In the genomic region with DNA sequence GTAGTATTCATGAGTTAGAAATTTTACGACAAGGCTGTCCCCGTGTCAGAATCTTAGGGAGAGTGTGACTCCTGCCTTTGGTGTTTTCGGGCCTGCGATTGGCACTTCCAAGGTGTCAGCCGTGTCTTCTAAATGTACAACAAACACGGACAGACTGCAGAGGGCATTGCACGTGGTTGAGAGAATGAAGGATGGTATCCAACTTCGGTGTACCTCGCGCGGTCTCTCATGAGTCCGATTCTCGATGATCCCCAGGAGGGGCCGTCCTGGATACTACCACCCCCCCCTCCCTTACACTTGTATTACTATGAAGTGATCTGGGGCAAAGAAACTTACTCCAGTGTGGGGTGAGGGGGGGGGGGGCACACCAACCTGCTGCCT, we compare ENCODE assay signal across 7 mouse cellular contexts. TPM values are rescaled to one million over a fixed set of nuclear protein-coding genes. Genes with fewer than 3 reads are reported as not detected.
DNase-seq lines count a peak whose midpoint lies in the region; ATAC-seq and TF ChIP-seq lines count a peak whose summit lies in the region.

No protein-coding gene starts in this region.

- ATAC-seq in heart, embryonic 15.5 days (replicated peaks; ENCODE audit: insufficient number of reproducible peaks, insufficient read depth, low FRiP score, low read depth) = peak; percentile 19; the same call in 1 of the 2 replicates
- ATAC-seq in limb, embryonic 14.5 days (ENCODE audit: low FRiP score, low read depth) = peak; percentile 35

- DNase-seq in testis, postnatal 10 days (ENCODE audit: low spot score) = no peak
- DNase-seq in c-Kit-positive CD71-positive TER-119-positive erythroid progenitor cells, embryonic 14.5 days (ENCODE audit: low spot score) = peak; percentile 45
- DNase-seq in limb, embryonic 14.5 days (ENCODE audit: low spot score) = no peak
- peak; percentile 48 for DNase-seq in retina, embryonic 14.5 days (ENCODE audit: low spot score)
- DNase-seq in layer of hippocampus, postnatal 25 days (ENCODE audit: extremely low spot score in 1 of 2, low spot score in 1 of 2) = no peak

- H3K4me2 ChIP-seq in heart, embryonic 15.5 days = peak overlapping the region; percentile 92
- H3K4me2 ChIP-seq in limb, embryonic 14.5 days (replicated peaks; ENCODE audit: low read depth, low read length, severe bottlenecking) = peak overlapping the region; percentile 90

- peak overlapping the region; percentile 63 for H3K27ac ChIP-seq in testis, adult 2 months (ENCODE audit: control insufficient read depth, insufficient read depth, low read depth, low read length)
- peak overlapping the region; percentile 86 for H3K27ac ChIP-seq in heart, embryonic 15.5 days
- no peak overlapping the region for H3K27ac ChIP-seq in limb, embryonic 14.5 days (replicated peaks; ENCODE audit: low read depth, low read length)

- no peak for TF ChIP-seq CTCF in testis, adult 2 months (IDR thresholded peaks at IDR 0.05; ENCODE audit: control insufficient read depth, insufficient read depth, insufficient replicate concordance, low read depth, low read length)

- no peaks in the 10 kb centered on the region for H3K9me3 ChIP-seq in heart, embryonic 15.5 days (replicated peaks)
- H3K9me3 ChIP-seq in limb, embryonic 14.5 days (ENCODE audit: control insufficient read depth, low read length) = no peaks in the 10 kb centered on the region

- no peaks in the 10 kb centered on the region for H3K36me3 ChIP-seq in testis, adult 2 months (ENCODE audit: control insufficient read depth, insufficient read depth, low read length)
- peaks cover 10% of the 10 kb centered on the region; the same call in 1 of the 2 replicates for H3K36me3 ChIP-seq in heart, embryonic 15.5 days
- peaks cover 10% of the 10 kb centered on the region; the same call in 1 of the 2 replicates for H3K36me3 ChIP-seq in limb, embryonic 14.5 days (ENCODE audit: control insufficient read depth, insufficient read depth, low read length)

- WGBS in heart, embryonic 15.5 days = 1% methylated on average over 14 of the region's 14 CpGs
- WGBS in limb, embryonic 14.5 days = 3% methylated on average over 14 of the region's 14 CpGs

- no peaks in the 10 kb centered on the region for H3K27me3 ChIP-seq in testis, adult 2 months (ENCODE audit: control insufficient read depth, insufficient read depth, low read length)
- H3K27me3 ChIP-seq in heart, embryonic 15.5 days = no peaks in the 10 kb centered on the region
- no peaks in the 10 kb centered on the region for H3K27me3 ChIP-seq in limb, embryonic 14.5 days (ENCODE audit: control insufficient read depth, insufficient read depth, low read length)

- H3K9ac ChIP-seq in heart, embryonic 15.5 days = peak overlapping the region; percentile 92
- H3K9ac ChIP-seq in limb, embryonic 14.5 days (ENCODE audit: low read depth, low read length, severe bottlenecking) = peak overlapping the region; percentile 86

- no peak for TF ChIP-seq POLR2A in testis, adult 2 months (IDR thresholded peaks at IDR 0.05; ENCODE audit: control insufficient read depth, low read depth, low read length)
- no peak for TF ChIP-seq POLR2A in limb, embryonic 14.5 days (IDR thresholded peaks at IDR 0.05; ENCODE audit: borderline replicate concordance, extremely low read depth, insufficient read depth, insufficient read length)

- peaks cover 13% of the 10 kb centered on the region for H3K4me1 ChIP-seq in testis, adult 2 months (ENCODE audit: control insufficient read depth, insufficient read depth, low read length)
- H3K4me1 ChIP-seq in heart, embryonic 15.5 days (replicated peaks) = peaks cover 19% of the 10 kb centered on the region
- peaks cover 12% of the 10 kb centered on the region; the same call in 1 of the 2 replicates for H3K4me1 ChIP-seq in limb, embryonic 14.5 days (ENCODE audit: control insufficient read depth, insufficient read depth, low read length)

- H3K4me3 ChIP-seq in testis, adult 2 months (ENCODE audit: control insufficient read depth, low read depth, low read length) = peak overlapping the region; percentile 95
- H3K4me3 ChIP-seq in heart, embryonic 15.5 days = peak overlapping the region; percentile 95
- H3K4me3 ChIP-seq in limb, embryonic 14.5 days (replicated peaks; ENCODE audit: low read length) = peak overlapping the region; percentile 66

RNA-seq across cellular contexts. Expression of gene Bag2, which starts 0.6 kb away (rescaled TPM):
- 10.5 and 11.4 TPM in 2 replicates for polyA plus RNA-seq in testis, adult 2 months (2012; rRNA removed)
- polyA plus RNA-seq in heart, embryonic 15.5 days (2015; fragmentation: Nextera tagmentation; extraction: Ambion mirVana) = 74.3 and 76.3 TPM in 2 replicates
- polyA plus RNA-seq in limb, embryonic 14.5 days (2012; rRNA removed) = 39.1 and 41.3 TPM in 2 replicates
- polyA plus RNA-seq in limb, embryonic 14.5 days (2014; fragmentation: Nextera tagmentation; extraction: Ambion mirVana) = 49.0 and 49.9 TPM in 2 replicates
- total RNA-seq in layer of hippocampus, postnatal 25 days (2021) = 1 to 10 TPM; 8.7 to 9.8 TPM

RNA-seq across cellular contexts. Expression of gene Rab23, which starts 37.3 kb away (rescaled TPM):
- polyA plus RNA-seq in testis, adult 2 months (2012; rRNA removed) = 12.0 and 12.9 TPM in 2 replicates
- 13.6 and 14.7 TPM in 2 replicates for polyA plus RNA-seq in heart, embryonic 15.5 days (2015; fragmentation: Nextera tagmentation; extraction: Ambion mirVana)
- 22.4 and 24.6 TPM in 2 replicates for polyA plus RNA-seq in limb, embryonic 14.5 days (2012; rRNA removed)
- polyA plus RNA-seq in limb, embryonic 14.5 days (2014; fragmentation: Nextera tagmentation; extraction: Ambion mirVana) = 28.9 and 33.0 TPM in 2 replicates
- total RNA-seq in layer of hippocampus, postnatal 25 days (2021) = 10 to 100 TPM; 24.0 to 25.3 TPM

RNA-seq across cellular contexts. Expression of gene Zfp451, which starts 57.4 kb away (rescaled TPM):
- polyA plus RNA-seq in testis, adult 2 months (2012; rRNA removed) = 120 and 152 TPM in 2 replicates
- polyA plus RNA-seq in heart, embryonic 15.5 days (2015; fragmentation: Nextera tagmentation; extraction: Ambion mirVana) = 11.8 and 14.6 TPM in 2 replicates
- 29.9 and 32.3 TPM in 2 replicates for polyA plus RNA-seq in limb, embryonic 14.5 days (2012; rRNA removed)
- polyA plus RNA-seq in limb, embryonic 14.5 days (2014; fragmentation: Nextera tagmentation; extraction: Ambion mirVana) = 33.4 and 34.8 TPM in 2 replicates
- 10 to 100 TPM; 45.6 to 52.3 TPM for total RNA-seq in layer of hippocampus, postnatal 25 days (2021)

Comparison
In these comparisons a context has a peak if more than half of its experiments do, and no peak if none do; other contexts are left out.
1. DNase-seq: peak in c-Kit-positive CD71-positive TER-119-positive erythroid progenitor cells, embryonic 14.5 days (single experiment) and retina, embryonic 14.5 days (single experiment); none in testis, postnatal 10 days (single experiment), limb, embryonic 14.5 days (single experiment) and layer of hippocampus, postnatal 25 days (0 of 2).
2. Peak in every context shown above with its lines, with median percentiles within 50 percentile points of each other: H3K4me3 ChIP-seq.